Mouse (Mus musculus) embryonic facial prominence, embryonic 12.5 days (tissue): Measurements from ENCODE around the gene Limk1. TPM values are rescaled to one million over a fixed set of nuclear protein-coding genes. Genes with fewer than 3 reads are reported as not detected.
A peak's percentile ranks its signal among the peaks of the same experiment; 100 is the strongest.

ENCODE experiments used
- ATAC-seq: fragments of 200-750 bp; cut with Nextera tagmentation; 2 replicates; pipeline ENCODE4 v1.8.0; 2017; ENCODE audit not compliant: insufficient number of reproducible peaks, insufficient read depth, low FRiP score, low TSS enrichment
- H3K27ac ChIP-seq: fragments of 300-500 bp; sonication (generic); 2 replicates; pipeline ENCODE4 v1.5.1; 2016; ENCODE audit warnings: mild to moderate bottlenecking
- H3K27me3 ChIP-seq: fragments of 300-500 bp; sonication (generic); 2 replicates; pipeline ENCODE4 v1.6.1; 2016; ENCODE audit warnings: mild to moderate bottlenecking, moderate library complexity
- H3K36me3 ChIP-seq: fragments of 300-500 bp; sonication (generic); 2 replicates; pipeline ENCODE4 v1.6.1; 2016; ENCODE audit warnings: mild to moderate bottlenecking
- H3K4me1 ChIP-seq: fragments of 300-500 bp; sonication (generic); 2 replicates; pipeline ENCODE4 v1.6.1; 2016
- H3K4me2 ChIP-seq: fragments of 300-500 bp; sonication (generic); replicated peaks from 2 replicates; pipeline ENCODE4 v1.6.1; 2016; ENCODE audit warnings: mild to moderate bottlenecking, moderate library complexity
- H3K4me3 ChIP-seq: fragments of 300-500 bp; sonication (generic); 2 replicates; pipeline ENCODE4 v1.5.1; 2016; ENCODE audit warnings: mild to moderate bottlenecking
- H3K9ac ChIP-seq: fragments of 300-500 bp; sonication (generic); 2 replicates; pipeline ENCODE4 v1.6.1; 2016; ENCODE audit warnings: mild to moderate bottlenecking, moderate library complexity
- H3K9me3 ChIP-seq: fragments of 300-500 bp; sonication (generic); 2 replicates; pipeline ENCODE4 v1.6.1; 2016; ENCODE audit warnings: mild to moderate bottlenecking, moderate library complexity
- WGBS: fragments of 180-500 bp; shearing (Covaris S2); methylation state at CpG from one replicate; pipeline ENCODE4 v1.1.7; 2016; 5-methylcytosine and 5-hydroxymethylcytosine counted together
- polyA plus RNA-seq: library from polyadenylated mRNA; unstranded; fragments of >200 nt; fragmentation: Nextera tagmentation; extraction: Ambion mirVana; gene quantifications from 2 replicates; pipeline ENCODE4 v1.2.1, GENCODE M21; 2016

Gene Limk1
- polyA plus RNA-seq, 1 experiment from 2014 or later: 12.3 TPM

- Histone ChIP-seq H3K9me3 (no peaks in the 10 kb centered on the region; the same call in 1 of the 2 replicates), H3K27me3 (no peaks in the 10 kb centered on the region), H3K4me2 (no peak overlapping the region), H3K27ac (no peak overlapping the region), H3K36me3 (no peaks in the 10 kb centered on the region), H3K4me1 (no peaks in the 10 kb centered on the region), H3K9ac (no peak overlapping the region), H3K4me3 (no peak overlapping the region)
- WGBS: 74% methylated on average over 2 of the region's 2 CpGs
- ATAC-seq: no peak
Observed at GRCm38 (mm10) chr5:134647394-134647793, 41.0 kb downstream of the Limk1 start.

- Histone ChIP-seq H3K9ac (no peak overlapping the region), H3K27me3 (no peaks in the 10 kb centered on the region), H3K4me2 (no peak overlapping the region), H3K4me3 (no peak overlapping the region), H3K36me3 (no peaks in the 10 kb centered on the region), H3K4me1 (no peaks in the 10 kb centered on the region), H3K27ac (no peak overlapping the region), H3K9me3 (no peaks in the 10 kb centered on the region; the same call in 1 of the 2 replicates)
- no peak for ATAC-seq
- 72% methylated on average over 4 of the region's 4 CpGs for WGBS
Observed at GRCm38 (mm10) chr5:134646461-134646860, 41.9 kb downstream of the Limk1 start.

GRCm38 (mm10) chr5:134644643-134645118 is 43.7 kb downstream of the Limk1 start:
- 74% methylated on average over 8 of the region's 8 CpGs for WGBS
- Histone ChIP-seq H3K36me3 (no peaks in the 10 kb centered on the region), H3K9me3 (no peaks in the 10 kb centered on the region), H3K4me2 (no peak overlapping the region), H3K27ac (no peak overlapping the region), H3K4me1 (no peaks in the 10 kb centered on the region), H3K27me3 (no peaks in the 10 kb centered on the region), H3K9ac (no peak overlapping the region), H3K4me3 (no peak overlapping the region)
- ATAC-seq: no peak

GRCm38 (mm10) chr5:134644121-134644520 is 44.3 kb downstream of the Limk1 start:
- no peaks in the 10 kb centered on the region for H3K9me3 ChIP-seq
- H3K4me1 ChIP-seq: no peaks in the 10 kb centered on the region
- H3K27me3 ChIP-seq: no peaks in the 10 kb centered on the region
- no peak overlapping the region for H3K4me3 ChIP-seq
- no peaks in the 10 kb centered on the region for H3K36me3 ChIP-seq
- no peak overlapping the region for H3K4me2 ChIP-seq
- no peak for ATAC-seq
- WGBS: 82% methylated on average over 1 of the region's 1 CpGs
- no peak overlapping the region for H3K27ac ChIP-seq
- H3K9ac ChIP-seq: no peak overlapping the region

- Histone ChIP-seq H3K27ac (no peak overlapping the region), H3K36me3 (peaks cover 13% of the 10 kb centered on the region), H3K4me3 (no peak overlapping the region), H3K4me1 (peaks cover 7% of the 10 kb centered on the region), H3K27me3 (no peaks in the 10 kb centered on the region), H3K4me2 (no peak overlapping the region), H3K9ac (no peak overlapping the region), H3K9me3 (no peaks in the 10 kb centered on the region)
- WGBS: 73% methylated on average over 3 of the region's 3 CpGs
- no peak for ATAC-seq
Observed at GRCm38 (mm10) chr5:134640371-134640770, 48.0 kb downstream of the Limk1 start.

- H3K9me3 ChIP-seq: no peaks in the 10 kb centered on the region
- ATAC-seq: peak; percentile 87
- H3K4me2 ChIP-seq: peak within 1 kb of the TSS; percentile 63
- peak within 1 kb of the TSS; percentile 99 for H3K4me3 ChIP-seq
- under 1% methylated on average over 43 of the region's 52 CpGs for WGBS
- H3K27ac ChIP-seq: peak within 1 kb of the TSS; percentile 97
- H3K9ac ChIP-seq: peak within 1 kb of the TSS; percentile 99
- H3K36me3 ChIP-seq: peaks cover 22% of the 10 kb centered on the region
- H3K27me3 ChIP-seq: no peaks in the 10 kb centered on the region
- peaks cover 7% of the 10 kb centered on the region for H3K4me1 ChIP-seq
Observed at GRCm38 (mm10) chr5:134639269-134639682, 49.1 kb downstream of the Limk1 start, which contains the start of gene Eif4h. Gene Eif4h, minus strand, starts transcription at chr5:134639490.

GRCm38 (mm10) chr5:134638461-134639268 is 49.7 kb downstream of the Limk1 start:
- Histone ChIP-seq H3K27me3 (no peaks in the 10 kb centered on the region), H3K4me3 (peak overlapping the region; percentile 99), H3K27ac (peak overlapping the region; percentile 97), H3K9me3 (no peaks in the 10 kb centered on the region), H3K36me3 (peaks cover 27% of the 10 kb centered on the region), H3K4me1 (peaks cover 7% of the 10 kb centered on the region), H3K9ac (peak overlapping the region; percentile 99), H3K4me2 (peak overlapping the region; percentile 63)
- under 1% methylated on average over 85 of the region's 85 CpGs for WGBS
- ATAC-seq: peak; percentile 78

GRCm38 (mm10) chr5:134637820-134638367 is 50.5 kb downstream of the Limk1 start:
- ATAC-seq: no peak
- H3K4me3 ChIP-seq: peak overlapping the region; percentile 99
- 29% methylated on average over 5 of the region's 5 CpGs for WGBS
- no peak overlapping the region for H3K27ac ChIP-seq
- H3K36me3 ChIP-seq: peaks cover 34% of the 10 kb centered on the region
- no peaks in the 10 kb centered on the region for H3K27me3 ChIP-seq
- peak overlapping the region; percentile 99 for H3K9ac ChIP-seq
- no peaks in the 10 kb centered on the region for H3K9me3 ChIP-seq
- peaks cover 7% of the 10 kb centered on the region for H3K4me1 ChIP-seq
- peak overlapping the region; percentile 63 for H3K4me2 ChIP-seq

GRCm38 (mm10) chr5:134632841-134633240 is 55.6 kb downstream of the Limk1 start:
- Histone ChIP-seq H3K27ac (no peak overlapping the region), H3K9me3 (no peaks in the 10 kb centered on the region), H3K4me1 (peaks cover 5% of the 10 kb centered on the region), H3K4me2 (no peak overlapping the region), H3K36me3 (peaks cover 70% of the 10 kb centered on the region), H3K4me3 (no peak overlapping the region), H3K9ac (no peak overlapping the region), H3K27me3 (no peaks in the 10 kb centered on the region)
- ATAC-seq: no peak
- WGBS: 67% methylated on average over 2 of the region's 2 CpGs

- no peak overlapping the region for H3K9ac ChIP-seq
- no peak overlapping the region for H3K4me2 ChIP-seq
- no peaks in the 10 kb centered on the region for H3K4me1 ChIP-seq
- H3K36me3 ChIP-seq: peaks cover 82% of the 10 kb centered on the region
- H3K27me3 ChIP-seq: no peaks in the 10 kb centered on the region
- H3K27ac ChIP-seq: no peak overlapping the region
- ATAC-seq: no peak
- no peaks in the 10 kb centered on the region for H3K9me3 ChIP-seq
- no peak overlapping the region for H3K4me3 ChIP-seq
Observed at GRCm38 (mm10) chr5:134630835-134631234, 57.6 kb downstream of the Limk1 start.

GRCm38 (mm10) chr5:134629508-134629907 is 58.9 kb downstream of the Limk1 start:
- no peaks in the 10 kb centered on the region for H3K4me1 ChIP-seq
- H3K27me3 ChIP-seq: no peaks in the 10 kb centered on the region
- H3K9me3 ChIP-seq: no peaks in the 10 kb centered on the region
- 84% methylated on average over 4 of the region's 4 CpGs for WGBS
- H3K27ac ChIP-seq: no peak overlapping the region
- H3K9ac ChIP-seq: no peak overlapping the region
- ATAC-seq: no peak
- H3K36me3 ChIP-seq: peaks cover 84% of the 10 kb centered on the region
- no peak overlapping the region for H3K4me3 ChIP-seq
- no peak overlapping the region for H3K4me2 ChIP-seq

GRCm38 (mm10) chr5:134622069-134622468 is 66.3 kb downstream of the Limk1 start:
- Histone ChIP-seq H3K27me3 (no peaks in the 10 kb centered on the region), H3K9me3 (no peaks in the 10 kb centered on the region), H3K27ac (no peak overlapping the region), H3K4me2 (no peak overlapping the region), H3K4me1 (no peaks in the 10 kb centered on the region), H3K36me3 (peaks cover 94% of the 10 kb centered on the region), H3K4me3 (no peak overlapping the region), H3K9ac (no peak overlapping the region)
- ATAC-seq: no peak
- WGBS: 92% methylated on average over 2 of the region's 2 CpGs
